Mouse (Mus musculus) forelimb bud, embryonic 11.5 days (tissue): ENCODE results near the gene Nabp1.
"Not testable (repeated sequence)": the region's sequence is repeated elsewhere in the genome, so short reads cannot be mapped to it uniquely, and the experiment has no call there.

Experiments
- DNase-seq: peaks from one replicate; pipeline ENCODE4 v3.0.0-alpha.2; 2012; ENCODE audit warnings: low read depth, low spot score

Gene Nabp1

DNA sequence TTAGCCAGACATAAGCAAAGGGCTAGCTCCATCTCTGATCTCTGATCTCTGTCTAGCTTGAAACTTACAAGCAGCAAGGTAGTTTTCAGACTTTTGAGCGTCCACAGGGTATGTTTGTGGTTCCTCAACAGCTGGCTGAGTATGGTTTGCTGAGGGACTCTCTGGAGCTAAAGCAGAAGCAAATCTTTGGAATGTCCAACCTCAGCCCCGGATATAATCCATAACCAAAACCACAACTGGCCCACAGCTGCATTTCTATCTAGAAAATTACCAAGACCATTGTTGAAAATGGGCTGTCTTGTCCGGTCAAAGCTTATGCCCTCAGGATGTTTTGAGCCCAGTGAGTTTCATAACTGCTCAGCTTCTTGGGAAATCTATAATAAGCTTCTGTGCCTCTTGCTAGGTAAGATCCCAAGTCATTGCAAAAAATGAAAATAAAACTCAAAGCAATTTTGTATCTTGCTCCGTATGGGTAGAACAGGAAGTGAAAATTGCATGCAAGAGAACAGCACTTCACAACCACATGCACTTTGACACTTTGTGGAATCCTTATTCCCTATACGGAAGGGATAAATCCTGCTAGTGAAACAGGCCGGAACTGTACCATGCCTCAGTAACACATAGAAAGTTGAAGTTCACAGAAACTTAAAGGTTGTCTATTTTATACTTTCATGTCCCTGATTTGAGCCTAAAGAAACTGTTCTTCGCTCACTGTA is 15.5 kb upstream of the Nabp1 start:
- no peak for DNase-seq

DNA sequence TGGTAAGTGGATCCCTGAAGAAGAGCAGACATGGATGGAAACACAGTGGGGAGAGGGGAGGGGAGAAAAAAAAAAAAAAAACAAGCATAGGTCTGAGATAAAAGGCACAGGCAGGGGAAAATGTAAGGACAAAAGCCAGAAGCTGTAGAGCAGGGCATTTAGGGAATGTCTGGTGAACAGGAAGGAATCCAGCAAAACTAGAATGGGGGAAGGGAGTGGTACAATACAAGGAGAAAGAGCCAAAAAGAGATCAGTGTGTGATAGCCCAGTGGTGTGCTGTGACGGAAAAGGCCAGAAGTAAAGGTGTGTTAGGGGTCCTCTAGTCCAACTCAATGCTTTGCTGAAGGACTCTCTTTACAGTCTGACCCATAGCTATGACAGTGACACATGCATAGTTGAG is 8.1 kb upstream of the Nabp1 start:
- DNase-seq: no peak

DNA sequence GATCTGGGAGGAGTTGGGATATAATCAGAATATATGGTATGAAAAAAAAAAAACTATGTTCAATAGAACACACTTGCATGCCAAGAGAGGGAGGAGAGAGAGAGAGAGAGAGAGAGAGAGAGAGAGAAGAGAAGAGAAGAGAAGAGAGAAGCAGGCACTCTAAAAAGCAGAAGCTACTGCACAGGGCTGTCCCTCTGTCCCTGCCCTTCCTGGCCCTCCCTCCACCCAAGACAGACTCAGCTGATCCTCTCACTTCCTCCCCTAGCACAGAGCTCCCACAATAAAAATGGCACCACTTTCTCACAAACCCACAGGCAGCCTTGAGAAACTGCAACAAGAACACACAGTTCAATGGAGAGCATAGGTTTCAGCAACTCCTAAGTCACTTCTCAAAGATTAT is 2.2 kb upstream of the Nabp1 start:
- no peak for DNase-seq

DNA sequence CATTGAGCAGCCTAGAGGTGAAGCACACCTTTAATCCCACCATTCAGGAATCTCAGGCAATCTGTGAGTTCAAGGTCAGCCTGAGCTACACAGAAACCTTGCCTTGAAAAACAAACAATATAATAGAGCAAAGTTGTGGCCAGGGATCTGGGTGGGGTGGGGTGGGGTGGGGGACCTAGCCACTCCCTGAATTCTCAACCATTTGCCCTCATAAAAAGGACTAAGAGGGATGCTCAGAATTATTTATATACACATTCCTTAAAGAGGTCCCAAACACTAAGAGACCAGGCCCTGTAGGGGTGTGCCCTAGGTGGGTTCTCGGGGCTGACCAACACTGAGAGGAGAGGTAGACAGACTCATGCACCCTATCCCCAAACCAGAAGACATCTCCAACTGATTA is 1.5 kb upstream of the Nabp1 start:
- DNase-seq: no peak

DNA sequence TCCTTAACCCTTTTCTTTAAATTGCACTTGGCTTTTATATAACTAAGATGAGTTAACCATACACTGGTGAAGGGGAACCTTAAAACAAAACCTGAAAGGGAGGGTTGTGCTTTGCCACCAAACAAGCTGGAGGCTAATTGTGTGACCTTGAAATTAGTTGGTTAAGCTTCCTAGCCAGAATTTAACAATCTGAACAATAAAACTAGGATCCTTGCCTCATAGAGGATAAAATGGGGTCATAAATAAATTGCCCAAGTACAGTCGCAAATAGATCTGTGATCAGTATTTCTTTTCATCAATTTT is 753 bp upstream of the Nabp1 start:
- no peak for DNase-seq

DNA sequence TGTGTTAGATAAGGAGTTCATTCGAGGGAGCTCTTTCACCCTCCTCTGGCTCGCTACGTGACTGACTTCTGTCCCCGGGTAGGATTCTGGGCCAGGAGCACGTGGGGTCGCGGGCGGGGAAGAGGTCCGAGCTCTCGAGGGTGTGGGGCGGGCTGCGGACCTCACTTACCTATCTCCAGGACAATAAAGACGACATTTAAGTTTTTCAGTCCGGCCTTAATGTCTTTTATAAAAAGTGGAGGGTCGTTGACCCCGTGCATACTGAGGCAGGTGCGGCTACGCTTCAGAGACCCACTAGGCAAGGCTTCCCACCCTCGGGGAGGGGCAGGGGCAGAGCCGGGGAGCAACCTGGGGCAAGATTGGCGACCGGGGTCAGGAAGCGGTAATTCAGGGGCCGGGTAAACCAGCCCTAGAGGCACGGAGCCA is 556 bp downstream of the Nabp1 start:
- no peak for DNase-seq

DNA sequence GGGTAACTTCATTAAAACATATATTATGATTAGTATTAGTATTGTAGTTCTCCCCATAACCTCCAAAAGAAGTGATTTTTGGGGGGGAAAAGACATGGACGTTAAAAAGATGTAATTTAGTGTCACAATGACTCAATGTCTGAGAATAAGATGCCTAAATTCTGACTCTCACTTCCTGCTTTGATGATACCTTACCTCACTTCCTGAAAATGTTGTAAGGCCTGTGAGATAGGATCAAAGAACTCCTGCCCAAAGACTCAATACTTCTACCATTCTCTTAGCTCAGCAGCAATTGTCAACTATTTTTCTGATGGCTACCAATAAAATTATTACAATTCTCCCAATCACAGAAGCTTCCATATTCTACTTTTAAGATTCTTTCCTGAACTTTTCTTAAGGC is 1.8 kb downstream of the Nabp1 start:
- no peak for DNase-seq

DNA sequence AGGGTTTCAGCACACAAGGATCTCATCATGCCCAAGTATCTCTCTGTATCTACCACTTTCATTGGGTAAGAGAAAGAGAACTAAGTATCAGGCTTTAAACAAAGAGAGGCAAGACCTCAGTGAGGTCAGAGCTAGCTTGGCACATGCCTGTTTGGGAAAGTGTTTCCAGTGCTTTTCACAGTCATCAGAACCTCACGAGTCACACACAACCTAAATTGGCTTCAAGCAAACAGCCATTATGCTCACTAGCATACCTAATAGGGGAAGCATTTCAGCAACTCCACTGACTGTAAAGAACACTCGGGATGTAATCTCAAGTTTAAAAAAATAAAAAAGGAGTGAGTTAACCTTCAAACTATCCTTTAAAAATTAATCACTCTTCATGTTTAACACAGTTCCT is 10.1 kb downstream of the Nabp1 start:
- no peak for DNase-seq

DNA sequence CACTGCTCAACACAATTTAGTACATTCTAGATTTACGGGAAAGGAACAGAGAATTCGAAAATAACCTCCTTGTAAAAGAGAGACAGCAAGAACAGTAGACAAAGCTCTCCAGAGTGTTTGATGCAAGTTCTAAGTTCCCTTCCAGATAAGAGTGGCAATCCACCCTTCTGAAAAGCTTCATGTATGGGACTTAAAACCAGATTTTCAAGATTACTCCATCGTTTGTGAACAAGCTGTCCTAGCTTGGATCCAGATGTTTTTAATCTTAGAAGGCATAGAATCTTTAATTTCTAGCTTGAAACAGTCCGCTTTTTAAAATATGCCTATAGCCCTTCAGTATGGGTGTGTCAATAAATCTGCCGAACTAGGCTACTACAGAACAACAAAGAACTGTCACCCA is 11.0 kb downstream of the Nabp1 start:
- DNase-seq: no peak

DNA sequence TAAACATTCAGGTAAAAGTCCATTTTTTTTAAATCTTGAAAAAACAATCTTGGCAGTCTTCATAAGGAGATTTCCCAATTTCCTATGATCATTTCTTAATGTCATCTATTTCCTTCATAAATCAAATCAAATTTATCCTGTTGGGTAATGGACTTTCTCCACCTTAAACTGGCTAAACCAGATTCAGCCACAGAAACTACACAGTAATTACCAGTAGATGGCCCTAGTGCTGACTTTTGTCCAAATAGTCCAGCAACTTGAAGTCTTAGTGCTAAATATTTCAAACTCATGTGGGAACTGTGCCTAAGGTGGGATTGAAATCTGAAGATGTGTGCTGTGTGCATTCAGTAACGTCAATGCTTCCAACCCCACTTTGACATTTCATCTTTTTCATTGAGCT is 11.8 kb downstream of the Nabp1 start:
- no peak for DNase-seq

DNA sequence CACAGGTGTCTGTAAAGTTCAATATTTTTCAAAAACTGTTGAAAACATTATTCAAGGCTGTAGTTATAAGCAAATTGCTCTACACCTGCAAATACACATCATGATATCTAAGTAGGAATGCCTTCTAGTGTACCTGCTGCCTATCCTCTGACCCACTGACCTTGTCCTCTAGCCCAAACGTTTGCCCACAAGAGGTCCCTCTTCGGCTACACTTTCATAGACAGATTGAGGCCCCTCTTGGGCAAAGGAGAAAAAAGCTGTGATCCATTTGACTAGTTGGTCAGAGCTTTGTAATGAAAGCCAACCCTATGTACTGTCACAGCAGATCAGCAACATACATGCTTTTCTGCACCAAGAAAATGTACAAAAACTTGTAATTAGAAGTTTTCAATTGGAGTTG is 12.9 kb downstream of the Nabp1 start:
- DNase-seq: no peak

DNA sequence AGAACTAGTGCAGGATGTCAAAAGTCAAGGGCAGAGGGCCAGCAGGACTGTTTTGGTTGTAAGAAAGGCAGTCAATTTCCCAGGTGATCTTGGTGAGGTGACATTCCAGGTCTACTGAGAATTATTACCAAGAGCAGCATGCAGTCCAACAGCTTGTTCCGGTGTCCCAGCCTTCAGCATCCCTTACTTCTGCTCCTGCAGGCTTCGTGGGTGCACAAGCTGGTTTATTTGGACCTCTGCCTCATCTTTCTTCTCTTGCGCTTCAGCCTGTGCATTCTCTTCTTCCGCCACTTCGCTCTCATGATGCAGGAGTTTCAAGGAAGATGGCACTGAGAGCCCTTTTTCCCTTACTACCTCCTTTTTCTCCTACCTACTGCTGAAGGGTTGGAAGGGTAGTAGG is 15.2 kb downstream of the Nabp1 start:
- DNase-seq: no peak

DNA sequence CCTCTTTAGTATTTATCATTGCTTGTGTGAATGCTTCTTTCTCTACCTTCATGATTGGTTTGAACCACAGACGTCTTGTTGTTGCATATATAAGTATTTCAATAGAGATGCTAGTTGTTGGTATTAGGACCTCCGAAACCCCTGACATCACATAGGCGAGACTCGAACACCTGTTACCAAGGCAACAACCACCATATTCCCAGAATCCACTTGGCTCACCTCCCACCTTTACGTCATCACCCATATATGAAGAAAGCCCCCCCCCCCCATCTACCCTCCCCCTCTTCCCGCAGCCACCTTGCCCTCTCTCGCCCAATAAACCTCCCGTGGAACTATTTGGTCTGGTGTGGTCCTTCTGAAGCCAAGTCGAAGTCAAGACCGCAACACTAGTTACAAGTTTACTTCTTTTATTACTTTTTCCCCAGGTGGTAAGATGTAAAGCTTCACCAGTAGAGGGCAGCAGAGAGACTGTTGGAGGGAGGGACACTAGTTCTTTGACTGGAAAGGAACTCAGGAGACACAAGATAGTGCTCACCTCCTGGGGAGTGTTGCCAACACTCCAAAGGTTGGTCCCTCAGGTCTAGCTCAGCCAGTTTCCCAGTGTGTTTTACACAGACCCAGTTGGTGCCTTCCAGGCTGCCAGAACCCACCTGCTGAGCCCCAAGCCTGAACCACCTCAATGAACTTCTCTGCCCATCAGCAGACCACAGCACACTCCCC is 19.3 kb downstream of the Nabp1 start:
- peak; percentile 72 for DNase-seq

DNA sequence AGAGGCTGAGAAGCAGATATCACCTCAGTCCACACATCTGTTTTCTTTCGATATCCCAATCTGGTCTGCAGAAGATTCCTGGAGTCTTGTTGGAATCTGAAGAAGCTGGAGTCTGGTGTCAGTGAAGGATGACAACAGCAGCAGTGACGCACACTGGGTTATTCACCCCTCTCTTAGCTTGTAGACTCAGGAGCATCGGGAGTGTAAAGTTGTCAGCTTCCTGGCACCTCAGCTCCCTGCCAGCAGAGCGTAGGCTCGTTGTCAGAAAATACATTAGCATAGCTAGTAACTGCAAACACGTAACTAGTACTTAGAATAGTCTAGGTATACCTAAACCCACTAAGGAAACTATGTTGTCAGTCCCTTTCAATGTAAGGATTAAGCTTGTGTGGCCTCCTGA is 20.1 kb downstream of the Nabp1 start:
- DNase-seq: no peak

DNA sequence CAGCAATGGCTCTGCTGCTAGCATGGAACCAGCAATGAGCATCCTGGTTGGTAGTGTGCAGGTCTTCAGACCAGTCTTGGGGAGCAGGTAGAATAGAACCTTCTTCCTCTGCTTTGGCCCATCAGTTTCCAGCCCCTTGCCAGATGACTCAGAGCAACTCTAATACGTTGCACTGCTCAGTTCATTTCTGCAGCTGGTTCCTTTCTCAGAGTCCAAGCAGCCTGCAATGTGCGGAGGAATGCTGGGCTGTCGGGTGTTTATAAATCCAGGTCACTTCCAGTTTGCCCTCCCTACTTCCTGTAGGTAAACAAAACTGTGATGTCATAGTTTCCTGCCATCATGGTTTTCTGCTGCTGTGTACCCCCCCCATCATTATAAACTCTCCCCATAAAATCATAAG is 21.0 kb downstream of the Nabp1 start:
- no peak for DNase-seq

DNA sequence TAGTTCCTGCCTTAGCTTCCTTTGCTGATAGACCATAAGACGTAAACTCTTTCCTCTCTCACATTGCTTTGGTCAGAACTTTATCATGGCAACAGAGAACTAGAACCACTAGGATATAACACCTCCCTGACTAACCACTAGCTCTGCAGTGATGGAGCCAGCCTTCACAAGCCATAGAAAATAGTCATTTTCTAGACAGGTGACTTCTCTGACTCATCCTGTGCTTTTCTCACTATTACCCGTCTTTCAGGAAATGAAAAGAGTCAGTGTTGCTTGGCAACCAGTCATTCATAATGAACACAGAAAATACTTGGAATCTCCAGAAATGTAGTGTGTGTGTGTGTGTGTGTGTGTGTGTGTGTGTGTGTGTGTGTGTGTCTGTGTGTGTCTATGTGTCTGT is 29.4 kb downstream of the Nabp1 start:
- no peak for DNase-seq

DNA sequence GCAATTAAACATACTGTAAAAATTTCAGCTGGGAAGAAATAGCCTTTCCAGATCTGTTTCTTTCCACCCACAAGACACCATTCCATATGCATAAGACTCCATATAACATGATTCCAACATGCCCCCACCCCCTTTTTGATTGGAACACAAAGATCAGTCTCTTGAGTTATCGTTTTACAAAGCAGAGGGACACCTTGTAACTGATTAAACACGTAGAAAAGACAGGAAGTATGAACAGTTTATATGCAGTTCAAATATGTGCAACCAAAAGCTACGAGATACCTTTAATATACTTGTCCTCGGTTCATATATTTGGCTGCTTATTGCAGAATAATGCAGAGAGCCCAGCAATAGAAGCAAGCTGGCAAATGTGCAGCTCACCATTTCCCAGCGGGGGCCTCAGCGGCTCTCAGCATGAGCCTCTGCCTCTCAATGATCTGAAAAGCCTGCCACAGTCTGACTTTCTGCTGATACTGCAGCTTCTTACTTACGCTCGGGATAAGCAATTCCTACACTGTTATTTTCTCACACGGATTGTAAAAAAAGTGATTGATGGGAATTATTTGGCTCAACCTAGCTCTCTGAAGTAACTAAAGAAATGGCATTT is 32.3 kb downstream of the Nabp1 start:
- DNase-seq: no peak

DNA sequence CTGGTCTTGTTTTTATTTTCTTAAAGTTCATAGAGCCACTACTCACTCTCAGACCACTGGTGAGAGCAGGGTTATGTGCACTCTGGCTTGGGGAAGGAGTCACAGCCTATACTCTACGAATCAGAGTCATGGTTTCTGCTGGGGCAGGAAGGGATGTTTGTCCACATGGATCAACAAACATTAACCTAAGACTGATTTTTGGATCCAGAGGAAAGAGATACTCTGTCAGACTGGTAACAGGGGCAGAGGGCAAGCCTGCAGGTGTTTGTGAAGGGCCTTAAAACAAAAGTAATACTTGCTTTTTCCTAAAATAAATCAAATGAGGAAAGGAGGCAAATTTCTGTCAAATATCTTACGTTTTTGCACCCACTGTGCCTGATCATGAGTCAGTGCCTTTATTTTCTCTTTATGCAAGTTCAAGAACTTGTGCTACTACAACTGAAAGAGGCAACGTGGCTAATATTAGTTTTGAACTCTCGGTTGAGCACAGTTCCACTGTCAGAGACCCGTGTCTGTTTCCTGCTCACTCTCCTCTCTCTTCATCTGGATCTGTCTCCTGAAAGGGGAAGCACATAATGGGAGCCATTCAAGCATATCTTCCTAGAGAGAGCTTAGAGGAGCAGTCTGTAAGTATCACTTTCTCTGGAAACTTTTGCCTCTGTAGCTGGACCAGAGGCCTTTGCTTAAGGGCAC is 32.9 kb downstream of the Nabp1 start:
- no peak for DNase-seq

DNA sequence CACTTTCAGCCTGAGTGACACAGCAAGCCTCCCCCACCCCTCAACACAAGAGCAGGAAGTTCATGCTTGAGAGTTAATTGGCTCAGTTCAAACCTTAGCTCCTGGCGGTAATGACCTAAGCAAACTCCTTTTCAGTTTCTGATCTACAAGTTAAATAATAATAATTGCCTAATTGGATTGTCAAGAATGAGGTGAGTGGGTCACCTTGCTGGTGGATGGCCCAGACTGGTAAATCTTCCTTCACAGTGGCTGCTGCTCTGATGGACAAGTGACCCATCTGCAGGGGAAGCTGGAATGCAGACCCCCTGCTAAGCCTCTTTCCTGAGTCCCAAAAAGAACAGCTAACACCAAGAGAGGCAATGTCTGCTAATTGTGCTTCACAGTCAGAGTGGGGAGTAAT is 48.5 kb downstream of the Nabp1 start:
- DNase-seq: no peak

DNA sequence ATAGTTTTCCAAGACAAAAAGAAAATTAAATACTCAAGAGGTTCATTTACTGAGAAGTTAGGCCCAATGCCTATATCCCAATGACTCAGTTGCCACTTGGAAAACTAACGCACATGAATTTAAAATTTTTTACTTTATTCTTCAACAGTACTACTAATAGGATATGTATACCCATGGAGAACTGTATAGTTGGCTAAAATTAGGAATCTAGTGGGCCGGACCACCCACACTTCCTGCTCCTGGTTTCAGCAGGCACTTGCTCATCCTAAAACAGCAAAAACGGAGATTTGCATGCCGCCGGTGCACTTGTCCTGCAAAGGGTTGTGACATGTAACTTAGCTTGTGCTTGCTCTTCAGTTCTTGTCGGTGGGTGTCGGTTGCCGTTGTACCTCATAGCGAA is 51.9 kb downstream of the Nabp1 start:
- no peak for DNase-seq

DNA sequence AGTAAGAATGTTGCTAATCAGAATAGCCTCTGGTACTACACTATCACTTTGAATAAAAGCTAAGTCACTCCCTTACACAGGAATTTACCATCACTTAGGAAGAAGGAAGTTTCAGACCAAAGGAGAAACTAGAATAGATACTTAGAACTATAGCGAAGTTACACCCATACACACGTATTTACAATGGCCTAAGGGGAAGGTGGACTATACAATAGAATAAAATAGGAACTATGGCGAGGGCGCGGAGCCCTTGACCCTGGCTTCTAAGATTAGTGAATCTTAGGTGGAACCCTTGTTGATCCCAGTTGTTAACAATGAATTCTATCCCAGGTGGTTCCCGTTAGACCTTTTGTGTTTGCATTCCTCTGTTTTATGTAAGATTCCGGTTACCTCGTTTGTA is 57.2 kb downstream of the Nabp1 start:
- DNase-seq: not testable (repeated sequence)

DNA sequence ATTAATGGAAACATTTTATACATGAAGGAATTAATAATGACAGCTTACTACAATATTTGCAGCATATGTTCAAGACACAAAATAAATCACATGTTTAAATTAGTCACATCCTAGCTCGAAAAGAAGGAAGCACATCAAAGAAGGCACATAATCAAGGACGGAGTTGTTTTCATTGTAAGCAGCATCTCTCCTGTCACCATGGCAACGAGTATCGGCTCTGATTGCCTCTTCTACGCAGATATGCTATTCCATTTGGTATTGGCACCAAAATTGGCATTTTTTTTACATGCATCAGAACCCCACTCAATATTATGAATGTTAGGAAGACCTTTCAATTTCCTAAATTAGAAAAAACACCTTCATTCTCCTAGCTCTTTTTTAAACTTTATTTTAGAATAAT is 59.5 kb downstream of the Nabp1 start:
- no peak for DNase-seq
